Mouse (Mus musculus) limb, embryonic 14.5 days (tissue): Measurements from ENCODE around the gene 9930104L06Rik. TPM values are rescaled to one million over a fixed set of nuclear protein-coding genes. Genes with fewer than 3 reads are reported as not detected.

Experiments used
- ATAC-seq: fragments of 200-750 bp; cut with Nextera tagmentation; 2 replicates; pipeline ENCODE4 v1.8.0; 2017; ENCODE audit warnings: low read depth, moderate number of reproducible peaks, moderate TSS enrichment; ENCODE audit not compliant: low FRiP score
- DNase-seq: peaks from one replicate; pipeline ENCODE4 v3.0.0-alpha.2; 2015; ENCODE audit warnings: low spot score
- H3K27ac ChIP-seq: fragments of 300-500 bp; sonication (generic); replicated peaks from 2 replicates; pipeline ENCODE4 v1.5.1; 2014; ENCODE audit warnings: low read depth, mild to moderate bottlenecking, low read length, moderate library complexity, mixed read lengths
- H3K27me3 ChIP-seq: fragments of 300-500 bp; sonication (generic); 2 replicates; pipeline ENCODE4 v1.6.1; 2014; ENCODE audit warnings: low read length, mixed read lengths; ENCODE audit not compliant: control insufficient read depth, insufficient read depth
- H3K36me3 ChIP-seq: fragments of 300-500 bp; sonication (generic); 2 replicates; pipeline ENCODE4 v1.6.1; 2014; ENCODE audit warnings: mild to moderate bottlenecking, low read length, moderate library complexity, mixed read lengths; ENCODE audit not compliant: control insufficient read depth, insufficient read depth
- H3K4me1 ChIP-seq: fragments of 300-500 bp; sonication (generic); 2 replicates; pipeline ENCODE4 v1.6.1; 2014; ENCODE audit warnings: antibody characterized with exemption, low read length, mixed read lengths; ENCODE audit not compliant: control insufficient read depth, insufficient read depth
- H3K4me2 ChIP-seq: fragments of 300-500 bp; sonication (generic); replicated peaks from 2 replicates; pipeline ENCODE4 v1.6.1; 2014; ENCODE audit warnings: low read depth, mild to moderate bottlenecking, low read length, moderate library complexity; ENCODE audit not compliant: severe bottlenecking
- H3K4me3 ChIP-seq: fragments of 300-500 bp; sonication (generic); replicated peaks from 2 replicates; pipeline ENCODE4 v1.5.1; 2014; ENCODE audit warnings: low read length
- H3K9ac ChIP-seq: fragments of 300-500 bp; sonication (generic); 2 replicates; pipeline ENCODE4 v1.6.1; 2014; ENCODE audit warnings: mild to moderate bottlenecking, low read depth, low read length, moderate library complexity; ENCODE audit not compliant: severe bottlenecking
- H3K9me3 ChIP-seq: fragments of 300-500 bp; sonication (generic); 2 replicates; pipeline ENCODE4 v1.6.1; 2016; ENCODE audit warnings: low read length; ENCODE audit not compliant: control insufficient read depth
- POLR2A ChIP-seq: fragments of 200-500 bp; IDR thresholded peaks from 2 replicates; pipeline ENCODE4 v1.8.0; 2012; ENCODE audit warnings: inconsistent platforms, mild to moderate bottlenecking, moderate library complexity, borderline replicate concordance; ENCODE audit not compliant: insufficient read depth, insufficient read length; ENCODE audit errors: extremely low read depth
- WGBS: fragments of 180-500 bp; shearing (Covaris S2); extraction: QIAGEN DNeasy Blood & Tissue Kit; methylation state at CpG from one replicate; pipeline ENCODE4 v1.1.7; 2014; 5-methylcytosine and 5-hydroxymethylcytosine counted together
- polyA plus RNA-seq, 2 experiments: library from polyadenylated mRNA; depleted of rRNA in 1 of 2; stranded (reverse) in 1 of 2; unstranded in 1 of 2; fragments of >200 nt; fragmentation: Nextera tagmentation in 1 of 2; extraction: Ambion mirVana in 1 of 2; gene quantifications; 2 replicates each; pipeline versions ENCODE4 v1.2.1 to v1.2.3; 2012 to 2014

The 9930104L06Rik gene
- polyA plus RNA-seq, 2 experiments: 3.2 to 25.8 TPM

DNA sequence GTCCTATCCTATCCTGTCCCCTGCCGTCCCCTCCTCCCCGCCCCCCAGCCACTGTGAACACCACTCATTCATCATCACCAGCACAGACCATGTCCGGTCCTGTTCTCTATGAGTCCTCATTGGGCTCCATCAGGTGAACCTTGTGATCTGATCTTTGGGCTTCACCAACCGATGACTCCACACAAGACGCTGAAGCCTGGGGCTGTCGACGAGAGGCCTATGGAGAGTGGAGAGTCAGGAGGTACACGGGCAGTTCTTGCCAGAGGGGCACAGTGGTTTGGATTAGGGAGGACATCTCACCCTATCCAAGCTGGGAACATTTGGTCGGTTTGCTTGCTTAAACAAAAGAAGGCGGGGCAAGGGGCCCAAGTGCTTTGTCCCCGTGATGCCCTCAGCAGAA lies 33.3 kb downstream of the 9930104L06Rik start:
- no peak overlapping the region for H3K4me3 ChIP-seq
- no peak for ATAC-seq
- H3K4me1 ChIP-seq: peaks cover 15% of the 10 kb centered on the region
- no peak overlapping the region for H3K9ac ChIP-seq
- no peak for TF ChIP-seq POLR2A
- H3K4me2 ChIP-seq: no peak overlapping the region
- DNase-seq: no peak
- no peak overlapping the region for H3K27ac ChIP-seq
- H3K9me3 ChIP-seq: no peaks in the 10 kb centered on the region
- H3K36me3 ChIP-seq: no peaks in the 10 kb centered on the region
- H3K27me3 ChIP-seq: 0 out of 2 replicates have a peak, but pooled peaks cover 4% of the 10 kb centered on the region
- 66% methylated on average over 11 of the region's 11 CpGs for WGBS

DNA sequence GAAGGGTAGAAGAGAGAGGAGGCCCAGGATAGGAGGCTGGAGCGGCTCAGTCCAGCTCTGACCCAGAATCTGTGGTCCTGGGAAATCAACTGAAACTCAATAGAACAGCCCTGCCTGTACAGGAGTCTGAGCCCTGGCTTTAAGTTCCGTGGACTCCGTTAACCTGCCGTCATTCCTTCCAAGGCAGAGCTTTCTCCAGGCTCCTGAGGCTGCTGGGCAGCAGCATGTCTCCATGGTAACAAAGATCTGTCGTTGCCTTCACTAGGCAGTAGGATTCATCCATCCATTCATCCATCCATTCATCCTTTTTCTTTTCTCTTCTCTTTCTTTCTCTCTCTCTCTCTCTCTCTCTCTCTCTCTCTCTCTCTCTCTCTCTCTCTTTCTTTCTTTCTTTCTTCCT lies 33.8 kb downstream of the 9930104L06Rik start:
- Histone ChIP-seq H3K4me2 (no peak overlapping the region), H3K27ac (no peak overlapping the region), H3K36me3 (no peaks in the 10 kb centered on the region), H3K4me3 (no peak overlapping the region), H3K9ac (no peak overlapping the region), H3K27me3 (no peaks in the 10 kb centered on the region), H3K4me1 (peaks cover 15% of the 10 kb centered on the region), H3K9me3 (no peaks in the 10 kb centered on the region)
- ATAC-seq (no peak), DNase-seq (no peak)
- 22% methylated on average over 5 of the region's 5 CpGs for WGBS
- no peak for TF ChIP-seq POLR2A

DNA sequence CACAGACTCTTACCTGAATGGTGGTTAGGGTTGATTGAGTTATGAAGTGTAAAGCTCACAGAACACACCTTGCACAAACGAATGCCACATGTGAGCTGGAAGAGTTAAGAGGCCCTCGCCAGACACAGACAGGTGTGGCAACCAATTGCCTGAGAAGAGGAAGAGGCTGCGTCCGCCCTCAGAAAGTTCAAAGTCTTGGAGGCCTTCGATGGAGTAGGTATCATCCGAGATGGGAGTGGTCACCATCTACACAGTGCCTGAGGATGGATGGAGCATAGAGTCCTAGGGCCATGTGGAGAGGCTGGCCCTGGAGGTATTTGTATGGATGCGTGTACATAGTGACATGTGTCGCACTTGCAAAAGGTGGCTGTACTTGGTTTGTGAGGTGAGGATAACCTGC lies 34.2 kb downstream of the 9930104L06Rik start:
- DNase-seq: no peak
- H3K4me1 ChIP-seq: peaks cover 15% of the 10 kb centered on the region
- TF ChIP-seq POLR2A: no peak
- WGBS: 48% methylated on average over 8 of the region's 8 CpGs
- H3K9me3 ChIP-seq: no peaks in the 10 kb centered on the region
- no peak overlapping the region for H3K4me2 ChIP-seq
- ATAC-seq: no peak
- H3K27ac ChIP-seq: no peak overlapping the region
- H3K4me3 ChIP-seq: no peak overlapping the region
- no peaks in the 10 kb centered on the region for H3K27me3 ChIP-seq
- H3K36me3 ChIP-seq: no peaks in the 10 kb centered on the region
- H3K9ac ChIP-seq: no peak overlapping the region

DNA sequence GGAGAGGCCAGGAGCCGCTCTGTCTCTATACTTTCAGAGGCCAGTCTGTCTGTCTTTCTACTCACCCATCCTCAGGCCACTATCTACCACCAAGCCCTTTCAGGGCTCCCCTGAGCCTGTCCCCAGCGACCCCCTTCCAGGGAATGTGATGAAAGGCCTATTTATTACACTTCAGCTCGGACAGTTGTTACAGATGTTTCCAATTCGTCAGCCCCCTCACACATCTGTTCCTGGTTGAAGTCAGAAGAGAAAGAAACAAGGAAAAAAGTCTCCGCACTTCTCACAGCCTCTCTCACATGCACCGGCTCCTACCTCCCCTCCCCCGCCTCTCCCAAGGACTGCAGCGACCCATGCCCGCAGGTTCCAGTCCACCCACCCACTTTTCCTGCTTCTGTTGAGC lies 35.5 kb downstream of the 9930104L06Rik start:
- Histone ChIP-seq H3K27ac (no peak overlapping the region), H3K27me3 (no peaks in the 10 kb centered on the region), H3K9me3 (no peaks in the 10 kb centered on the region), H3K36me3 (no peaks in the 10 kb centered on the region), H3K4me3 (no peak overlapping the region), H3K4me2 (no peak overlapping the region), H3K4me1 (peaks cover 15% of the 10 kb centered on the region), H3K9ac (no peak overlapping the region)
- no peak for TF ChIP-seq POLR2A
- 15% methylated on average over 9 of the region's 9 CpGs for WGBS
- DNase-seq: peak; percentile 50
- ATAC-seq: peak; percentile 18; the same call in 1 of the 2 replicates

DNA sequence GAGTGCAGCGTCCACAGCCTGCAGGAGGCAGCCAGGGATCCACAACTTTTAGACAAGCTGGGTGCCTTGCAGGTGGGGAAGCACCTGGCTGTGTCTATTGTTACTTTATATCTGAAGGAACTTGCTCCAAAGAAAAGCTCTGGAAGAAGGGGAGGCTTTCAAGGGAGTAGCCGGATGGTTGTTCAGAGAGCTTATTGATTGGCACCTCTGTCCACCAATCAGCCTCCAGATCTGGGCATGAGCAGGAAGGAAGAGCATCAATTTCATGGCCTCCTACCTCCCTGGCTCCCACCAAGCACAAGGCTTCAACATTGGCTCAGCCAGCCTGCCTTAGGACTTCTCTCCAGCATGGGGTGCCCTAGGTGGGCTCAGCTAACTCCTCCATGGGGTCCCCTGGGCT lies 36.4 kb downstream of the 9930104L06Rik start:
- H3K9me3 ChIP-seq: no peaks in the 10 kb centered on the region
- ATAC-seq: no peak
- H3K27me3 ChIP-seq: no peaks in the 10 kb centered on the region
- TF ChIP-seq POLR2A: no peak
- H3K36me3 ChIP-seq: no peaks in the 10 kb centered on the region
- H3K4me3 ChIP-seq: no peak overlapping the region
- no peak overlapping the region for H3K4me2 ChIP-seq
- 78% methylated on average over 2 of the region's 2 CpGs for WGBS
- peaks cover 15% of the 10 kb centered on the region for H3K4me1 ChIP-seq
- H3K27ac ChIP-seq: no peak overlapping the region
- H3K9ac ChIP-seq: no peak overlapping the region
- DNase-seq: no peak

DNA sequence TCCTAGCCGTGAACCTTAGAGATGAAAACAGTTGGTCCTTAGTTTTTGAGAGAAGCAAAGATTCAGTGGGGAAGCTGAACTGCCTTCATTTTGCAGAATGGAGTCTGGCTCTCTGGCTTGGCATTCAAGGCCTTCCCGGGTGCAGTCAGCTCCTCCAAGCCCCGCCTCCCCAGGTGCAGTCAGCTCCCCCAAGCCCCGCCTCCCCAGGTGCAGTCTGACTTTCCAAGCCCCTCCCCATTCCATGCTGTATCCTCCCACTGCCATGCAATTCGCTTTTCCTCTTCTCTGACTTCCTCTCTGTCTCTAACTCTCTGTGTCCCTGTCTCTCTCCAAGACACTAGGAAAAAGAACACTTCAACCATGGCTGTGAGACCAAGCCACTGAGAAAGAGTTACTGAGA lies 41.4 kb downstream of the 9930104L06Rik start:
- no peaks in the 10 kb centered on the region for H3K9me3 ChIP-seq
- TF ChIP-seq POLR2A: no peak
- H3K9ac ChIP-seq: no peak overlapping the region
- H3K36me3 ChIP-seq: no peaks in the 10 kb centered on the region
- H3K4me3 ChIP-seq: no peak overlapping the region
- H3K27me3 ChIP-seq: peaks cover 26% of the 10 kb centered on the region
- ATAC-seq: no peak
- no peaks in the 10 kb centered on the region for H3K4me1 ChIP-seq
- DNase-seq: no peak
- H3K27ac ChIP-seq: no peak overlapping the region
- H3K4me2 ChIP-seq: no peak overlapping the region
- WGBS: 23% methylated on average over 5 of the region's 5 CpGs
